Mouse (Mus musculus) gastrocnemius, adult 8-10 months (tissue): ENCODE measurements around the gene Piezo1. TPM values are rescaled to one million over a fixed set of nuclear protein-coding genes. Genes with fewer than 3 reads are reported as not detected.
A peak's percentile ranks its signal among the peaks of the same experiment; 100 is the strongest.

Experiments
- DNase-seq, 2 experiments: peaks; one replicate each; pipeline ENCODE4 v3.0.0; 2022; ENCODE audit warnings: low spot score in 2 of 2
- total RNA-seq, 4 experiments: library from RNA; stranded (reverse); gene quantifications; 2 replicates each; pipeline ENCODE4 v1.2.4; 2022

Piezo1 gene
- total RNA-seq, 4 experiments from 2014 or later = 11.7 to 14.4 (median 13.9) TPM

- peak in 1 of 2 experiments; percentile 43 for DNase-seq
Measured at GRCm38 (mm10) chr8:122546811-122547453, 4.2 kb downstream of the Piezo1 start.

- DNase-seq = no peak
Measured at GRCm38 (mm10) chr8:122546066-122546755, 4.9 kb downstream of the Piezo1 start.

- DNase-seq = no peak
Measured at GRCm38 (mm10) chr8:122544138-122544537, 7.0 kb downstream of the Piezo1 start.

GRCm38 (mm10) chr8:122538310-122539076 lies 12.6 kb downstream of the Piezo1 start:
- no peak for DNase-seq

GRCm38 (mm10) chr8:122537812-122538211 lies 13.3 kb downstream of the Piezo1 start:
- DNase-seq = no peak

- no peak for DNase-seq
Measured at GRCm38 (mm10) chr8:122537033-122537432, 14.1 kb downstream of the Piezo1 start.

GRCm38 (mm10) chr8:122531312-122531711 lies 19.8 kb downstream of the Piezo1 start:
- DNase-seq = no peak

- DNase-seq = no peak
Measured at GRCm38 (mm10) chr8:122529159-122529558, 22.0 kb downstream of the Piezo1 start.

- no peak for DNase-seq
Measured at GRCm38 (mm10) chr8:122527937-122528336, 23.2 kb downstream of the Piezo1 start.

GRCm38 (mm10) chr8:122526526-122527170 lies 24.5 kb downstream of the Piezo1 start:
- DNase-seq = no peak

- DNase-seq = no peak
Measured at GRCm38 (mm10) chr8:122526084-122526483, 25.0 kb downstream of the Piezo1 start.

GRCm38 (mm10) chr8:122525004-122525403 lies 26.1 kb downstream of the Piezo1 start:
- no peak for DNase-seq

GRCm38 (mm10) chr8:122524506-122524905 lies 26.6 kb downstream of the Piezo1 start:
- no peak for DNase-seq

- DNase-seq = no peak
Measured at GRCm38 (mm10) chr8:122523652-122524360, 27.3 kb downstream of the Piezo1 start.

- DNase-seq = peak in 1 of 2 experiments; percentile 37
Measured at GRCm38 (mm10) chr8:122522796-122523651, 28.1 kb downstream of the Piezo1 start.

- no peak for DNase-seq
Measured at GRCm38 (mm10) chr8:122520611-122521010, 30.5 kb downstream of the Piezo1 start.

GRCm38 (mm10) chr8:122517541-122518190 lies 33.5 kb downstream of the Piezo1 start:
- DNase-seq = no peak

- DNase-seq = no peak
Measured at GRCm38 (mm10) chr8:122515699-122516098, 35.4 kb downstream of the Piezo1 start.

GRCm38 (mm10) chr8:122512392-122512791 lies 38.7 kb downstream of the Piezo1 start:
- no peak for DNase-seq

- DNase-seq = peak in 1 of 2 experiments; percentile 69
Measured at GRCm38 (mm10) chr8:122511552-122511951, 39.6 kb downstream of the Piezo1 start.
